Mouse (Mus musculus) neural tube, embryonic 13.5 days (tissue): ENCODE data around the gene D430019H16Rik. TPM values are rescaled to one million over a fixed set of nuclear protein-coding genes. Genes with fewer than 3 reads are reported as not detected.

ENCODE experiments used
- ATAC-seq: fragments of 200-750 bp; cut with Nextera tagmentation; 2 replicates; pipeline ENCODE4 v1.8.0; 2017; ENCODE audit warnings: low read depth, mild to moderate bottlenecking, moderate TSS enrichment, moderate library complexity
- H3K27ac ChIP-seq: fragments of 300-500 bp; sonication (generic); replicated peaks from 2 replicates; pipeline ENCODE4 v1.5.1; 2015; ENCODE audit warnings: moderate library complexity, mild to moderate bottlenecking, inconsistent platforms
- H3K27me3 ChIP-seq: fragments of 300-500 bp; sonication (generic); 2 replicates; pipeline ENCODE4 v1.6.1; 2015; ENCODE audit warnings: mild to moderate bottlenecking, inconsistent platforms
- H3K36me3 ChIP-seq: fragments of 300-500 bp; sonication (generic); 2 replicates; pipeline ENCODE4 v1.6.1; 2015; ENCODE audit warnings: mild to moderate bottlenecking, inconsistent platforms
- H3K4me1 ChIP-seq: fragments of 300-500 bp; sonication (generic); replicated peaks from 2 replicates; pipeline ENCODE4 v1.6.1; 2015; ENCODE audit warnings: inconsistent platforms
- H3K4me2 ChIP-seq: fragments of 300-500 bp; sonication (generic); 2 replicates; pipeline ENCODE4 v1.6.1; 2015; ENCODE audit warnings: inconsistent platforms, mild to moderate bottlenecking, moderate library complexity
- H3K4me3 ChIP-seq: fragments of 300-500 bp; sonication (generic); 2 replicates; pipeline ENCODE4 v1.5.1; 2015; ENCODE audit warnings: mild to moderate bottlenecking, inconsistent platforms
- H3K9ac ChIP-seq: fragments of 300-500 bp; sonication (generic); 2 replicates; pipeline ENCODE4 v1.6.1; 2015; ENCODE audit warnings: moderate library complexity, mild to moderate bottlenecking, inconsistent platforms
- H3K9me3 ChIP-seq: fragments of 300-500 bp; sonication (generic); 2 replicates; pipeline ENCODE4 v1.6.1; 2016; ENCODE audit warnings: inconsistent platforms
- WGBS: fragments of 180-500 bp; shearing (Covaris S2); methylation state at CpG from one replicate; pipeline ENCODE4 v1.1.7; 2015; 5-methylcytosine and 5-hydroxymethylcytosine counted together
- polyA plus RNA-seq: library from polyadenylated mRNA; unstranded; fragments of >200 nt; fragmentation: Nextera tagmentation; extraction: Ambion mirVana; gene quantifications from 2 replicates; pipeline ENCODE4 v1.2.1, GENCODE M21; 2015

Gene D430019H16Rik
- polyA plus RNA-seq, 1 experiment from 2014 or later, result 11.8 TPM

DNA sequence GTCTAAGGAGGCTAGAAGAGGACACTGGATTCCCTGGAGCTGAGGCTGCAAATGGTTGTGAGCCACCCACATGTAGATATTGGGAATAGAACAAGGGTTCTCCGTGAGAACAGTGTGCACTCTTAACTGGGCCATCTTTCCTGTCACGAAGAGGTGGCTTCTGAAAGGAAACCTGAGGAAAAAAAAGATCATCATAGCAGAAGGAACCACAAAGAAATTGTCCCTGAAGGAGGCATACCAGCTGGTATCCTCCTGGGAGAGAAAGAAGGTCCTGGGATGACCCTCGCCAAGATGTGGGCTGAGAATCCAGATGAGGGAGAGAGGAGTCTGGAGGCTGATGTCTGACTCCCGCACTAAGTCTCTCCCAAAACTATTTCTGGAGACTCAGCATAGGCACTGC lies 4.4 kb upstream of the D430019H16Rik start:
- H3K4me2 ChIP-seq, result no peak overlapping the region
- H3K36me3 ChIP-seq, result no peaks in the 10 kb centered on the region
- no peak overlapping the region for H3K4me3 ChIP-seq
- WGBS, result 89% methylated on average over 4 of the region's 4 CpGs
- ATAC-seq, result no peak
- peaks cover 7% of the 10 kb centered on the region for H3K4me1 ChIP-seq
- no peaks in the 10 kb centered on the region for H3K9me3 ChIP-seq
- no peak overlapping the region for H3K9ac ChIP-seq
- no peaks in the 10 kb centered on the region for H3K27me3 ChIP-seq
- H3K27ac ChIP-seq, result no peak overlapping the region

DNA sequence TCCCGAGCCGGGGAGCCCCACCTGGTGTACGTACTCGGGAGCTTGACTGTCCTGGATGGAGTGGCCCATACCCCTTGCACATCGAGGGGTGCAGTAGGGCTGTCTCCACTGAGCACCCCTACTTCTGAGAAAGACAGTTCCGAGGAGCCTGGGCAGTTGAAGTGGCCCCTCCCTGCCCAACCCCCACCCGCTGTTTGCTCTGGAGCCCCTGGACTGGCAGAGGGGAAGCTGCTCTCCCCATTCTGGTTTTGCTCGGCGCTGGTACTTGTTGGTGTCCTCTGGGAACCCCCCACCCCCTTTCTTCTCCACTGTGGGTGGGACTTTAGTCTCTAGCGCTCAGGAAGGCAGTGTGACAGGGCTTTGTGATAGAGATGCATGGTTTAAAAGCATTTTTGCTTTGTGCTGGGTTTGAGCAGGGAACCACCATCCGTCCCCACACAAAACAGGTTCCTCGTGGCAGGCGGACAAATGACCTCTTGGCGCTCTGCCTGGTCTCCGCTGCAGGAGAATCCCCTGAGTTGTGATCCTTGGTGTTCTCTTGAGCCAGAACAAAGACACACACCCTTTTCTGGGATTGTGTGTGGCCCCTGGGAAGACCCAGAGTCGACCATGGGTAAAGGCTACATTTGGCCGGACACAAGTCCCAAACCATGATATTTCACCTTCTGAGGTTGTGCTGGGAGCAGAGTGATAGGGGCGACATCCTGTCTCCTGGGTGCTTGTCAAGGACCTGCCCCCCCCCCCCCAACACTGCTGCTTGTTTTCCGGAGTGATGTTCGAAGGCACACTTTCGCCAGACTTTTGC lies 804 bp downstream of the D430019H16Rik start:
- Histone ChIP-seq H3K27ac (peak overlapping the region; percentile 80), H3K27me3 (no peaks in the 10 kb centered on the region), H3K4me2 (peak overlapping the region; percentile 71), H3K4me3 (peak overlapping the region; percentile 69), H3K4me1 (peaks cover 59% of the 10 kb centered on the region), H3K36me3 (no peaks in the 10 kb centered on the region), H3K9me3 (no peaks in the 10 kb centered on the region), H3K9ac (peak overlapping the region; percentile 85)
- ATAC-seq, result peak; percentile 62
- 4% methylated on average over 21 of the region's 21 CpGs for WGBS

DNA sequence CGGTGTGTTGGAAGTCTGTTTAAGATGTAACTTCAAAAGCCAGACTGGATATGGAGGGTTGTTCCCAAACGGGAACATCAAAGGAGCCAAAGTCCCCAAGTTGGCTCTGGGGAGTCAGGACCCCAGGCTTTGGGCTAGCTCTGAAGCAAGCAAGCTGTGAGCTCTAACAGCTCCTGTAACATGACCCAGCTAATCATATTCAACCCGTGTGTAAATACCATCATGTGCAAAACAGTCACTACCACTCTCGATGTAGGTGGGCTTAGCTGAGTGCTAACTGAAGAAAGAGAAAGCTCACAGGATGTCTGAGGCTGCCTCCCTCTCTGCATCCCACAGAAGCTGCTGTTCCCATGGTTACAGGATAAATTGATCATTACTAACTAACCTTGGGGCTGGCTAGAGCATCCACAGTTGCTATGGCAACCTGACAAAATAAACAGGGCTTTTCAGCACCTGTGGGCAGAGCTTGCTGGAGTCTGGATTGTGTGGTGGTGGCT lies 1.5 kb downstream of the D430019H16Rik start:
- Histone ChIP-seq H3K4me1 (peaks cover 66% of the 10 kb centered on the region), H3K9ac (peak overlapping the region; percentile 85), H3K36me3 (no peaks in the 10 kb centered on the region), H3K27me3 (no peaks in the 10 kb centered on the region), H3K27ac (peak overlapping the region; percentile 80), H3K4me2 (peak overlapping the region; percentile 71), H3K4me3 (peak overlapping the region; percentile 69), H3K9me3 (no peaks in the 10 kb centered on the region)
- peak; percentile 33 for ATAC-seq
- 4% methylated on average over 4 of the region's 4 CpGs for WGBS

DNA sequence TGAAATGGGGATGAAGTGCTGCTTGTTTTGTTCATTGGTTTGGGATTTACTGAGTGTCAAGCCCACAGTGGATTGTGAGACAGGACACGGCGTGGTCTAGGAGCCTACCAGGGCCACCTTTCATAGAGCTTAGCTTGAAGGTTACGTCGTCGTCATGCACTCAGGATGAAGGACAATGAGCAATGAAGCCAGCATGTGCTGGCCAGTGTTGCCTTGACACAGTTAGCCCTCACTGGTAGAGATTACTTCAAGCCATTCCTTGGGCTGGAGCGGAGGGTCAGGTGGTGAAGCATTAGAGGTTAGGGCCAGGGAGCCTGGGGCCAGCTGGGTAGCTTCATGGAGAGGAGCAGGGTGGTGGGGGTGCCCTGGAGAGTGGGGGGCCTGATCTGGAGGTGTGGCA lies 5.1 kb downstream of the D430019H16Rik start:
- no peak overlapping the region for H3K4me3 ChIP-seq
- H3K4me1 ChIP-seq, result peaks cover 63% of the 10 kb centered on the region
- no peaks in the 10 kb centered on the region for H3K27me3 ChIP-seq
- H3K27ac ChIP-seq, result no peak overlapping the region
- H3K36me3 ChIP-seq, result peaks cover 5% of the 10 kb centered on the region; the same call in 1 of the 2 replicates
- ATAC-seq, result no peak
- H3K9me3 ChIP-seq, result no peaks in the 10 kb centered on the region
- WGBS, result 90% methylated on average over 6 of the region's 6 CpGs
- no peak overlapping the region for H3K4me2 ChIP-seq
- H3K9ac ChIP-seq, result 0 out of 2 replicates have a peak overlapping the region, but pooled peaks have one; percentile 38

DNA sequence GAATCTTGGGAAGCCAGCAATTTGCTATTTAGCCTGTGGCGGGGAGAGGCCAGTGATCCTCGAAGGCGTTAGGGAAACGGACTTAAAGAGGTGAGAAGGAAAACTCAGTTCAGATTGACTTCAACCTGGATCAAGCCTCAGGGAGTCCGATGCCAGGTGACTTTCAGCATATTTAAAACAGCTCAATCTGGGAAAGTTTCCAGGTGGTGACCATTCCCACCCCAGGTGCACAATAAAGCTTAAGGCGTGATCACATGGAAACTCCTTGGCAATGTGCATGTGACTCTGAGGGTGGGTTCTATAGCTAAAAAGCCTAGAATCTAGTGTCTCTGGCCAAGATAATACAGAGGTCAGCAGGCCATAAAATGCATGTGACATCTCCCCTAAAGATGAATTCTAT lies 7.4 kb downstream of the D430019H16Rik start:
- H3K27ac ChIP-seq, result no peak overlapping the region
- no peak for ATAC-seq
- no peak overlapping the region for H3K4me2 ChIP-seq
- 87% methylated on average over 6 of the region's 6 CpGs for WGBS
- H3K4me3 ChIP-seq, result no peak overlapping the region
- H3K36me3 ChIP-seq, result peaks cover 5% of the 10 kb centered on the region; the same call in 1 of the 2 replicates
- H3K9me3 ChIP-seq, result no peaks in the 10 kb centered on the region
- no peak overlapping the region for H3K9ac ChIP-seq
- H3K4me1 ChIP-seq, result peaks cover 50% of the 10 kb centered on the region
- H3K27me3 ChIP-seq, result no peaks in the 10 kb centered on the region

DNA sequence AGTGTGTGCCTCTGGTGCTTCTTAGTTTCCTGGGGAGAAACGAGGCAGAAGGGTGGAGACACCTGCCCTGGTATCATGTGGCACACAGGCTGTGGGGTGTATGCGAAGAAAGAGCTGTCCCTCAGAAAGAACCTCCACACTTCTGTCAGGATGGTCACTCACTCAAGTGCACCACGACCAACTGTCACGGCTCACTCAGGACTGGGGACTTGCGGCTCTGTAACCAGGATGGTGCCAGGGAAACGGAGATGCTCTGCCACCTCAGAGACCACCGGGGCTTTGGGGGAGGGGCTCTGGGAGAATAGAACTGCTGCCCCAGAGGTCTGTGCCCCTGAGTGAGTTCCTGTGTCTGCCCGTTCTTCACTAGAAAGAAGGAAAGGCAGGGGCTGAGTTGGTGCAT lies 15.4 kb downstream of the D430019H16Rik start:
- no peaks in the 10 kb centered on the region for H3K27me3 ChIP-seq
- H3K27ac ChIP-seq, result peak overlapping the region; percentile 80
- 67% methylated on average over 8 of the region's 8 CpGs for whole genome bisulfite sequencing
- H3K4me2 ChIP-seq, result no peak overlapping the region
- H3K9ac ChIP-seq, result no peak overlapping the region
- H3K4me1 ChIP-seq, result peaks cover 68% of the 10 kb centered on the region
- no peak overlapping the region for H3K4me3 ChIP-seq
- ATAC-seq, result no peak
- no peaks in the 10 kb centered on the region for H3K9me3 ChIP-seq
- peaks cover 16% of the 10 kb centered on the region for H3K36me3 ChIP-seq

DNA sequence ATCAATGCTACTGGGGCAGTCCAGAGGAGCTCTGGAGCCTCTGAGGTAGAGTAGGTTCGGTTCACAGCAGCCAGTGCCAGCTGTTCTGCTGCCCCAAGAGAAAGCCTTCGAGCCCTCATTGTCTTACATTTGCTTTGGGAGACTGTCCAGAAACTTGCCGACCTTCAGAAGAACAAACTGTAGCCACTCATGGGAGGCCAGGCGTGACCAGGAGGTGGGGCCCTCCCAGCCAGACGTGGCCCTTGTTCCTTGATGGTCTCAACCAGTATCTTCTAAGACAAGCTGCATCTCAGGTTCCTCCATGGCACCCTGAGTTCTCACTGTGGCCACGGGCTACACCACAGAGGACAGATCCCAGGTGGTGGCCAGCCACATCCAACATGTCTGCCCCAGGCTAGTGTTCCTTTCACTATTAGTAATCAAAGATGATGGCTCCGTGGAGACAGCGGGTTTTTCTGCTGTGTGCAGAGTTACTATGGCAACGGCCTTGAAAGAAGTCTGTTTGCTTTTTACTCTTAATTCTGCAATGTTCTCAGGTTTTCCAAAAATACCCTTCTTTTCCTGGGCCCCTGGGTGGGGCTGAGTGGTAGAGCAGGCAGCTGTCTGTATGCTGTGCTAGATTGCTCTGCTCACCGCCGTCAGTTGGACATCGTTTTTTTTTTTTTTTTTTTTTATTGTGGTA lies 21.7 kb downstream of the D430019H16Rik start:
- H3K27me3 ChIP-seq, result no peaks in the 10 kb centered on the region
- peak; percentile 60 for ATAC-seq
- peaks cover 66% of the 10 kb centered on the region for H3K4me1 ChIP-seq
- peak overlapping the region; percentile 9; the same call in 1 of the 2 replicates for H3K4me2 ChIP-seq
- no peak overlapping the region for H3K9ac ChIP-seq
- peak overlapping the region; percentile 80 for H3K27ac ChIP-seq
- H3K4me3 ChIP-seq, result no peak overlapping the region
- no peaks in the 10 kb centered on the region for H3K9me3 ChIP-seq
- H3K36me3 ChIP-seq, result peaks cover 24% of the 10 kb centered on the region
- 51% methylated on average over 12 of the region's 12 CpGs for WGBS

DNA sequence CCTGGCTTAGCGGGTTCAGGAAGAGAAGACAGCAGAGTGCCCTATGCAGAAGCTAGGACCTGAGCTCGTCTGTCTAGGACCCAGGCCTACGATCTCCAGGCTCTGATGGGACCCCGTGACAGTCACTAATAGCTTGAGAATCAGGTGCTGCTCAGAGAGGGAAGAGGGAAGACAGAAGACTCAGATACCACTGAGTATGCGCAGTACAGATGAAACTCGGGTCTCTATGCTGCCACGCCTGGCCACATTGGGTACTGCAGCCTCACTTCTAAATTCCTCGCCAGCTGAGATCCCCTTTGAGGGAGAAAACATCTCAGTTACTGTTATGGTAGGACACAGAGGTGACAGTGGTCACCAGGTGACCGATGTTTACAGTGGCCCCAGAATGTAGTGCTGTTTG lies 22.8 kb downstream of the D430019H16Rik start:
- peaks cover 24% of the 10 kb centered on the region for H3K36me3 ChIP-seq
- no peaks in the 10 kb centered on the region for H3K27me3 ChIP-seq
- H3K4me3 ChIP-seq, result no peak overlapping the region
- H3K4me2 ChIP-seq, result 0 out of 2 replicates have a peak overlapping the region, but pooled peaks have one; percentile 3
- 44% methylated on average over 9 of the region's 9 CpGs for WGBS
- H3K9me3 ChIP-seq, result no peaks in the 10 kb centered on the region
- H3K4me1 ChIP-seq, result peaks cover 55% of the 10 kb centered on the region
- peak; percentile 55; the same call in 1 of the 2 replicates for ATAC-seq
- H3K27ac ChIP-seq, result peak overlapping the region; percentile 80
- no peak overlapping the region for H3K9ac ChIP-seq

DNA sequence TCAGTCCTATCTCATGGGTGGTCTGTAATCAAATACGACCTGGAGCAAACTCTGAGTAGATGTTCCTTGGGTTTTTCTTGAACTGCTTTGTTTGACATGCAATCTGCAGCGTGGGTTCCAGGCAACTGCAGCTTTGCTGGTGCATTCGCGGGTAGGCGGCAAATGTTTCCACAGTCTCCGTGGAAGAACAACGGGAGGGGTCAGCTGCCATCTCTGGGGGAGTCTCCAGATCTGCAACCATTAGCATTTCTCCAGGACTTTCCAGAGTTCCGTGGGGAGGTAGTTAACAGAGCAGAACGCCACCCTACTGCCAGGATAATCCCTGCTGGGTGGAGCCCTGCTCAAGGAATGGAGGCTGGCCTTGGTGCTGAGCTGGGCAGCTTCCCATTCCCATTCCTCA lies 23.3 kb downstream of the D430019H16Rik start:
- ATAC-seq, result no peak
- H3K27ac ChIP-seq, result no peak overlapping the region
- no peak overlapping the region for H3K9ac ChIP-seq
- peaks cover 50% of the 10 kb centered on the region for H3K4me1 ChIP-seq
- H3K9me3 ChIP-seq, result no peaks in the 10 kb centered on the region
- peaks cover 24% of the 10 kb centered on the region for H3K36me3 ChIP-seq
- no peaks in the 10 kb centered on the region for H3K27me3 ChIP-seq
- no peak overlapping the region for H3K4me2 ChIP-seq
- H3K4me3 ChIP-seq, result no peak overlapping the region
- WGBS, result 69% methylated on average over 9 of the region's 9 CpGs

DNA sequence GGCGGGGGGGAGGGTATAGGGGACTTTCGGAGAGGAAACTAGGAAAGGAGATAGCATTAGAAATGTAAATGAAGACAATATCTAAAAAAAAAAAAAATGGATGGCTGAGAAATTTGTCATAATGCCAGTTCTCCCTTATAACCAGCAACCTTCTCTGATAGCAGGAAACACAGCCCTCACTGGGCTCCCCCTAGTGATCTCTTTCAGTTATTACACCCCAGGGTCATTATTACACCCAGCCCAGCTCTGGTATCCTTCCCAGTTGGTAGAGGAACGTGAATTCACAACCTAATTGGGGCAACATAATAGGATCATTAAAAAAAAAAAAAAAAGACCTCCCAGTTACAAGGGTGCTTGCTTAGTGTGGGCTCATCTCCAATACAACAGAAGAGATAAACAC lies 29.8 kb downstream of the D430019H16Rik start:
- H3K4me3 ChIP-seq, result no peak overlapping the region
- WGBS, result 56% methylated on average over 3 of the region's 3 CpGs
- no peak overlapping the region for H3K27ac ChIP-seq
- peaks cover 7% of the 10 kb centered on the region for H3K4me1 ChIP-seq
- H3K27me3 ChIP-seq, result no peaks in the 10 kb centered on the region
- no peak overlapping the region for H3K9ac ChIP-seq
- ATAC-seq, result no peak
- H3K36me3 ChIP-seq, result peaks cover 11% of the 10 kb centered on the region
- H3K4me2 ChIP-seq, result no peak overlapping the region
- no peaks in the 10 kb centered on the region for H3K9me3 ChIP-seq

DNA sequence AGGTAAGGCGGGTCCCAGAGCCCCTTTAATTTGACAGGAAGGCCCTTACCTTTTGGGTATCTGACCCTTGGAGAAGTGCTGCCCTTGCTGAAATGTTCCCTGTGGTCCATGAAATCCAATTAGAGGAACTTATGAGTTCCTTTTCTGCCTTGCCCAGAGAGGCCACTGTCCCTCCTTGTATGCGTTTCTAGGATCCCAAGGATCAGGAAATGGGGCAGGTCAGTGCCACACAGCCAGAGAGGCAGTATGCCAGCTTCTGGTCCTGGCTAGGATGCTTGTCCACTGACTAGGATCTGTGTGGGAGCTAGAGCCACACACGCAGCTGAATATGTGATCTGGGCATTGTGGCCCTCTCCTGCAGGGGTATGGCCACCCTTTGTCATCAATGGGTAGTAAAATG lies 36.6 kb downstream of the D430019H16Rik start:
- H3K4me3 ChIP-seq, result no peak overlapping the region
- H3K27ac ChIP-seq, result no peak overlapping the region
- no peaks in the 10 kb centered on the region for H3K4me1 ChIP-seq
- no peaks in the 10 kb centered on the region for H3K27me3 ChIP-seq
- peaks cover 44% of the 10 kb centered on the region for H3K36me3 ChIP-seq
- no peak overlapping the region for H3K9ac ChIP-seq
- whole genome bisulfite sequencing, result 83% methylated on average over 3 of the region's 3 CpGs
- ATAC-seq, result no peak
- no peak overlapping the region for H3K4me2 ChIP-seq
- H3K9me3 ChIP-seq, result no peaks in the 10 kb centered on the region

DNA sequence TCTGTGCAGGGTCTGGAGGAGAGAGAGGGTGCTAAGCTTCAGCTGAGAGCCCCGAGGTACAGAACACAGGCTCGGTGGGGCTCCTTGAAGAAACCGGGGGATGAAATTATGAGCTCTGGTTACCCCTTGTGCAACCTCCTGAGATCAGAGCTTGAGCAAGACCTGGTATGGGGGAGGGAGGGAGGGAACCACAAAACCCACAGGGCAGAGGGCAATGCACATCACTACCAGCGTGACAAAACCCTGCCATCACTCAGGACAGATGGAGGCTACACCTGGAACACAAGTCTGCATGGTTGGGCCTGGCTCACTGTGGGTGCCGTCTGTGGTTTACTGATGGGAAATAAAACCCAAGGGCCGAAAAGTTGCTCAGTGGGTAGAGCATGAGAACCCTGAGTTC lies 37.1 kb downstream of the D430019H16Rik start:
- Histone ChIP-seq H3K27me3 (no peaks in the 10 kb centered on the region), H3K27ac (no peak overlapping the region), H3K4me3 (no peak overlapping the region), H3K4me1 (no peaks in the 10 kb centered on the region), H3K9ac (no peak overlapping the region), H3K9me3 (no peaks in the 10 kb centered on the region), H3K36me3 (peaks cover 44% of the 10 kb centered on the region), H3K4me2 (no peak overlapping the region)
- WGBS, result 90% methylated on average over 6 of the region's 6 CpGs
- ATAC-seq, result no peak
